Mouse (Mus musculus): ENCODE measurements around the gene Defb13.
"Not testable (repeated sequence)": the region's sequence is repeated elsewhere in the genome, so short reads cannot be mapped to it uniquely, and the experiment has no call there.

Defb13 gene

GRCm38 (mm10) chr8:21946462-21946861, at the start of gene Defb13:
Gene Defb13, plus strand, starts transcription at chr8:21946762.
- in situ Hi-C loops (cut with MboI, MseI): no loop called here

- in situ Hi-C loops (cut with MboI, MseI): not testable (repeated sequence)
Measured at GRCm38 (mm10) chr8:21906290-21906689, 40.3 kb upstream of the Defb13 start, which contains the start of gene Defb11. Gene Defb11, minus strand, starts transcription at chr8:21906412.

GRCm38 (mm10) chr8:21911931-21912330, 34.6 kb upstream of the Defb13 start:
- in situ Hi-C loops (cut with MboI, MseI): no loop called here

GRCm38 (mm10) chr8:21912554-21912953, 34.0 kb upstream of the Defb13 start:
- in situ Hi-C loops (cut with MboI, MseI): no loop called here

GRCm38 (mm10) chr8:21915625-21916024, 30.9 kb upstream of the Defb13 start:
- in situ Hi-C loops (cut with MboI, MseI): no loop called here

GRCm38 (mm10) chr8:21930754-21931153, 15.8 kb upstream of the Defb13 start:
- in situ Hi-C loops (cut with MboI, MseI): not testable (repeated sequence)

GRCm38 (mm10) chr8:21932610-21933009, 14.0 kb upstream of the Defb13 start, which contains the start of gene Defb15:
Gene Defb15, minus strand, starts transcription at chr8:21932710.
- in situ Hi-C loops (cut with MboI, MseI): no loop called here

GRCm38 (mm10) chr8:21938052-21938451, 8.5 kb upstream of the Defb13 start, which contains the start of gene Defb35:
Gene Defb35, plus strand, starts transcription at chr8:21938352.
- in situ Hi-C loops (cut with MboI, MseI): not testable (repeated sequence)

- in situ Hi-C loops (cut with MboI, MseI): no loop called here
Measured at GRCm38 (mm10) chr8:21947311-21948017, 902 bp downstream of the Defb13 start.

- in situ Hi-C loops (cut with MboI, MseI): loop anchor here in 1 of 2 experiments (10.0 kb wide), 1 partner anchor 941 kb away; no protein-coding TSS in a partner anchor
Measured at GRCm38 (mm10) chr8:21955321-21955720, 8.8 kb downstream of the Defb13 start.

- in situ Hi-C loops (cut with MboI, MseI): loop anchor here in 1 of 2 experiments (10.0 kb wide), 1 partner anchor 942 kb away; no protein-coding TSS in a partner anchor
Measured at GRCm38 (mm10) chr8:21956336-21956735, 9.8 kb downstream of the Defb13 start.

GRCm38 (mm10) chr8:21958414-21958813, 11.9 kb downstream of the Defb13 start, which contains the start of gene Fam90a1a:
Gene Fam90a1a, plus strand, starts transcription at chr8:21958714.
- in situ Hi-C loops (cut with MboI, MseI): loop anchor here in 1 of 2 experiments (10.0 kb wide), 1 partner anchor 944 kb away; no protein-coding TSS in a partner anchor

GRCm38 (mm10) chr8:21966646-21967045, 20.1 kb downstream of the Defb13 start:
- in situ Hi-C loops (cut with MboI, MseI): no loop called here

- in situ Hi-C loops (cut with MboI, MseI): no loop called here
Measured at GRCm38 (mm10) chr8:21969475-21969874, 22.9 kb downstream of the Defb13 start, which contains the start of gene Ccdc70. Gene Ccdc70, plus strand, starts transcription at chr8:21969775.

GRCm38 (mm10) chr8:21978193-21978592, 31.6 kb downstream of the Defb13 start:
- in situ Hi-C loops (cut with MboI, MseI): no loop called here

- in situ Hi-C loops (cut with MboI, MseI): no loop called here
Measured at GRCm38 (mm10) chr8:21981664-21982337, 35.2 kb downstream of the Defb13 start.

GRCm38 (mm10) chr8:21992184-21992583, 45.6 kb downstream of the Defb13 start:
- in situ Hi-C loops (cut with MboI, MseI): no loop called here

GRCm38 (mm10) chr8:21995181-21995580, 48.6 kb downstream of the Defb13 start:
- in situ Hi-C loops (cut with MboI, MseI): no loop called here

Measured in T-helper 17 cell (primary cell).